Mouse (Mus musculus): Measurements from ENCODE around the gene Gatm. TPM values are rescaled to one million over a fixed set of nuclear protein-coding genes. Genes with fewer than 3 reads are reported as not detected.

Gene Gatm
- polyA plus RNA-seq, 2 experiments, result 35.6 to 54.5 TPM

DNA sequence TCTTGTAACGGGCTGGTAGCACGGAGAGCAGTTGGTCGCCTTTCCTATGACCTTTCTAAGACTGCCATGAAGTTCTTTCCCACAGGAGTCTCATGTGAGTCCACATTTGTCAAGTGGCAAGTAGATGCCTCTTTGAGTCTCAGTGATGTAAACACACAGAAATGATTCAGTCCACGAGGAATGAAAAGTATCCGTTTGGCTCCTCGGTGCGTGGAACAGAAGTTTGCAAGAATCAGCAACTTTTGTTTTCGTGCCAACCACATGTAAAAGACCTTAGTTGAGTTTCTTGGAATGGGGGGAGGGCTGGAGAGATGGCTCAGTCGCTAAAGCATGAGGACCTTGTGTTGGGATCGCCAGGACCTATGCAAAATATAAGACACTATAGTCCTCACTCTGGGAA, 30.7 kb downstream of the Gatm start:
- no peak overlapping the region for H3K4me3 ChIP-seq (replicated peaks; ENCODE audit: low read length)
- no peak for ATAC-seq (ENCODE audit: low FRiP score, low read depth)
- no peak overlapping the region for H3K9ac ChIP-seq (ENCODE audit: low read depth, low read length, severe bottlenecking)
- H3K9me3 ChIP-seq (ENCODE audit: control insufficient read depth, low read length), result no peaks in the 10 kb centered on the region
- no peak overlapping the region for H3K4me2 ChIP-seq (replicated peaks; ENCODE audit: low read depth, low read length, severe bottlenecking)
- no peaks in the 10 kb centered on the region for H3K36me3 ChIP-seq (ENCODE audit: control insufficient read depth, insufficient read depth, low read length)
- no peak overlapping the region for H3K27ac ChIP-seq (replicated peaks; ENCODE audit: low read depth, low read length)
- WGBS, result 77% methylated on average over 10 of the region's 10 CpGs
- H3K4me1 ChIP-seq (ENCODE audit: control insufficient read depth, insufficient read depth, low read length), result no peaks in the 10 kb centered on the region
- no peaks in the 10 kb centered on the region for H3K27me3 ChIP-seq (ENCODE audit: control insufficient read depth, insufficient read depth, low read length)
- no peak for TF ChIP-seq POLR2A (IDR thresholded peaks at IDR 0.05; ENCODE audit: borderline replicate concordance, extremely low read depth, insufficient read depth, insufficient read length)
- no peak for DNase-seq (ENCODE audit: low spot score)

DNA sequence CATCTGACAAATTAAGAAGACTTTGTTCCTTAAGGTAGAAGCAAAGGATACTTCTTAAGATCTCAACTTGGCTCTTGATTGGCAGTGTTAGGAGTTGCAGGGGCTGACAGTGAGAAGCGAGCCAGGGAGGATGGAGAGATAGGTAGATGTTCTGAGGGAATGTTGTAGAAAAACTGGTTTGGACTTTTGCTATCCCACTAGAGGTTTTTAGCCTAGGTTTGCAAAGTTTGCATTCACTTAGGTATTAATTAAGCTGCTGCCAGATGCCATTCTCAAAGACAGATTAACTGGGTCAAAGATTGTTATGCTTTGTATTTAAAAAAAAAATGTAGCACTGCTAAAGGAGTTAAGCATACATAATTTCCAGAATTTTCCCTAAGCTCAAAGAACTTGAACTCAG, 33.8 kb downstream of the Gatm start:
- Histone ChIP-seq H3K9ac (ENCODE audit: low read depth, low read length, severe bottlenecking) (no peak overlapping the region), H3K36me3 (ENCODE audit: control insufficient read depth, insufficient read depth, low read length) (no peaks in the 10 kb centered on the region), H3K4me3 (replicated peaks; ENCODE audit: low read length) (no peak overlapping the region), H3K27ac (replicated peaks; ENCODE audit: low read depth, low read length) (no peak overlapping the region), H3K4me2 (replicated peaks; ENCODE audit: low read depth, low read length, severe bottlenecking) (no peak overlapping the region), H3K27me3 (ENCODE audit: control insufficient read depth, insufficient read depth, low read length) (no peaks in the 10 kb centered on the region), H3K9me3 (ENCODE audit: control insufficient read depth, low read length) (no peaks in the 10 kb centered on the region), H3K4me1 (ENCODE audit: control insufficient read depth, insufficient read depth, low read length) (no peaks in the 10 kb centered on the region)
- DNase-seq (ENCODE audit: low spot score) (no peak), ATAC-seq (ENCODE audit: low FRiP score, low read depth) (no peak)
- no peak for TF ChIP-seq POLR2A (IDR thresholded peaks at IDR 0.05; ENCODE audit: borderline replicate concordance, extremely low read depth, insufficient read depth, insufficient read length)
- WGBS, result 88% methylated on average over 1 of the region's 1 CpGs

DNA sequence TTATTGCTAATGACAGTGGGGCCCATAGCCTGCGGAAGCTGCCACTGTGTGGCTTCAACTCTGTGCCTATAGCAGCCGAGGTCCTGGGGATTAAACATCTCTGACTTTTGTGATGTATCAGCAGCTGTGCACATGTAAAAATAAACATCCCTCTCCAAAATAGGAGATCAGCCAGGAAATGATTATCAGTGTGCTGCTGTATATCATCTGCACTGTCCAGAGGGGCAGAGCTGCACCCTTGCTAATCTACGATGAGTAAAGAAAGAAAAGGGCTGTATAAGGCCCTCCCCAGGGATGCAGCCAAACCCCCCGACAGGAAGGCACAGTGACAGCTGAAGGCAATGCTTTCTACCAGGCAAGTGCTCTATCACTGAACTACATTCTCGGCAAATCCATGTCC, 34.8 kb downstream of the Gatm start:
- Histone ChIP-seq H3K27ac (replicated peaks; ENCODE audit: low read depth, low read length) (no peak overlapping the region), H3K4me2 (replicated peaks; ENCODE audit: low read depth, low read length, severe bottlenecking) (no peak overlapping the region), H3K9me3 (ENCODE audit: control insufficient read depth, low read length) (no peaks in the 10 kb centered on the region), H3K27me3 (ENCODE audit: control insufficient read depth, insufficient read depth, low read length) (no peaks in the 10 kb centered on the region), H3K4me1 (ENCODE audit: control insufficient read depth, insufficient read depth, low read length) (no peaks in the 10 kb centered on the region), H3K4me3 (replicated peaks; ENCODE audit: low read length) (no peak overlapping the region), H3K36me3 (ENCODE audit: control insufficient read depth, insufficient read depth, low read length) (no peaks in the 10 kb centered on the region), H3K9ac (ENCODE audit: low read depth, low read length, severe bottlenecking) (no peak overlapping the region)
- ATAC-seq (ENCODE audit: low FRiP score, low read depth) (peak; percentile 34; the same call in 1 of the 2 replicates), DNase-seq (ENCODE audit: low spot score) (no peak)
- WGBS, result 34% methylated on average over 5 of the region's 5 CpGs
- TF ChIP-seq POLR2A (IDR thresholded peaks at IDR 0.05; ENCODE audit: borderline replicate concordance, extremely low read depth, insufficient read depth, insufficient read length), result no peak

GRCm38 (mm10) chr2:122575470-122575869, 35.6 kb downstream of the Gatm start:
- Histone ChIP-seq H3K27me3 (ENCODE audit: control insufficient read depth, insufficient read depth, low read length) (no peaks in the 10 kb centered on the region), H3K27ac (replicated peaks; ENCODE audit: low read depth, low read length) (no peak overlapping the region), H3K4me2 (replicated peaks; ENCODE audit: low read depth, low read length, severe bottlenecking) (no peak overlapping the region), H3K9me3 (ENCODE audit: control insufficient read depth, low read length) (no peaks in the 10 kb centered on the region), H3K36me3 (ENCODE audit: control insufficient read depth, insufficient read depth, low read length) (no peaks in the 10 kb centered on the region), H3K4me1 (ENCODE audit: control insufficient read depth, insufficient read depth, low read length) (no peaks in the 10 kb centered on the region), H3K4me3 (replicated peaks; ENCODE audit: low read length) (no peak overlapping the region), H3K9ac (ENCODE audit: low read depth, low read length, severe bottlenecking) (no peak overlapping the region)
- 74% methylated on average over 11 of the region's 11 CpGs for WGBS
- TF ChIP-seq POLR2A (IDR thresholded peaks at IDR 0.05; ENCODE audit: borderline replicate concordance, extremely low read depth, insufficient read depth, insufficient read length), result no peak
- DNase-seq (ENCODE audit: low spot score) (no peak), ATAC-seq (ENCODE audit: low FRiP score, low read depth) (no peak)

DNA sequence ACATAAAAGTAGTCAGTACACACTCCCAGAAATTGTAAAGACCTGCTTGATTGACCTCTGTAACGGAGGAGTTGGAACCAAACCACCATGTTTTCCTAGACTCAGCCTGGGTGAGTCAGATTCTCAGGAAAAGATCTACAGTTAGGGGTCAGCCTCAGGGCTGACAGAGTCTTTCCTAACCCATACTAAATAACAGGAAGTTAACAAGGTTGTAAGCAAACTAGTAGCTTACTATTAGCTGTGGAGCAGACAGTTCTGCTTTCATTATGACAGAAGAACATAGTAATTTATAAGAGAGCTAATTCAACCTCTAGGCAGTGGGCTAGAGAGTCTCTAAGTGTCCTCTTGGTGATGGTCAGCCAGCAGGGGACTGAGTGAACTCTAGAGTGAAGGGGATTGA, 38.7 kb downstream of the Gatm start:
- no peak for TF ChIP-seq POLR2A (IDR thresholded peaks at IDR 0.05; ENCODE audit: borderline replicate concordance, extremely low read depth, insufficient read depth, insufficient read length)
- Histone ChIP-seq H3K9me3 (ENCODE audit: control insufficient read depth, low read length) (no peaks in the 10 kb centered on the region), H3K4me2 (replicated peaks; ENCODE audit: low read depth, low read length, severe bottlenecking) (no peak overlapping the region), H3K27ac (replicated peaks; ENCODE audit: low read depth, low read length) (no peak overlapping the region), H3K36me3 (ENCODE audit: control insufficient read depth, insufficient read depth, low read length) (no peaks in the 10 kb centered on the region), H3K4me1 (ENCODE audit: control insufficient read depth, insufficient read depth, low read length) (no peaks in the 10 kb centered on the region), H3K9ac (ENCODE audit: low read depth, low read length, severe bottlenecking) (no peak overlapping the region), H3K27me3 (ENCODE audit: control insufficient read depth, insufficient read depth, low read length) (no peaks in the 10 kb centered on the region), H3K4me3 (replicated peaks; ENCODE audit: low read length) (no peak overlapping the region)
- DNase-seq (ENCODE audit: low spot score) (no peak), ATAC-seq (ENCODE audit: low FRiP score, low read depth) (no peak)
- 68% methylated on average over 1 of the region's 1 CpGs for WGBS

DNA sequence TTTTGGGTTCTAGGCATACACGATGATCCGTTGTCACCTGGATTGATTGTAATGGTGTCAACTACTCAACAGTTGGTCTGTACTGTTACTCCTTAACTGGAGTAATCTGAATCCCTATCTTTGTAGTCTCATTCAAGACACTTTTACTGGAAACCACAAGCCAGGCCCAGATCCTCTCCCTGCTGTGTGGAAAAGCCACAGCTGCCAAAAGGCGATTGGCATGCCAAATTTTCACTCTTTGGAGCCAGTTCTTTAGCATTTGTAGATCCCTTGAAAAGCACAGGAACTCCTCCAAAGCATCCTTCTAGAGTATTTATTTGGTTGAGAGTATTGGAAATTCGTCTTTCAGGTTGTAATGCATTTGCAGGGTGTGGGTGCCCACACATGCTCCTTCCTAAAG, 39.8 kb downstream of the Gatm start:
- no peak for TF ChIP-seq POLR2A (IDR thresholded peaks at IDR 0.05; ENCODE audit: borderline replicate concordance, extremely low read depth, insufficient read depth, insufficient read length)
- H3K27me3 ChIP-seq (ENCODE audit: control insufficient read depth, insufficient read depth, low read length), result no peaks in the 10 kb centered on the region

More for the DNA sequence above, 39.8 kb downstream of the Gatm start:
- no peak for DNase-seq (ENCODE audit: low spot score)
- WGBS, result 79% methylated on average over 4 of the region's 4 CpGs
- Histone ChIP-seq H3K4me1 (ENCODE audit: control insufficient read depth, insufficient read depth, low read length) (no peaks in the 10 kb centered on the region), H3K36me3 (ENCODE audit: control insufficient read depth, insufficient read depth, low read length) (no peaks in the 10 kb centered on the region), H3K9ac (ENCODE audit: low read depth, low read length, severe bottlenecking) (no peak overlapping the region), H3K4me2 (replicated peaks; ENCODE audit: low read depth, low read length, severe bottlenecking) (no peak overlapping the region), H3K9me3 (ENCODE audit: control insufficient read depth, low read length) (no peaks in the 10 kb centered on the region), H3K4me3 (replicated peaks; ENCODE audit: low read length) (no peak overlapping the region), H3K27ac (replicated peaks; ENCODE audit: low read depth, low read length) (no peak overlapping the region)
- no peak for ATAC-seq (ENCODE audit: low FRiP score, low read depth)

All from limb, embryonic 14.5 days (tissue).